Mouse (Mus musculus) pancreas, adult 10 weeks (tissue): ENCODE results near the gene Esp4. TPM values are rescaled to one million over a fixed set of nuclear protein-coding genes. Genes with fewer than 3 reads are reported as not detected.

ENCODE experiments used
- polyA plus RNA-seq: library from polyadenylated mRNA; stranded (reverse); fragments of 350-450 nt; fragmentation: Illumina TruSeq; extraction: RNeasy Lipid Tissue Mini Kit (QIAGEN cat#74804); gene quantifications from one replicate; pipeline ENCODE4 v1.2.3, GENCODE M21; 2015; ENCODE audit warnings: low read depth, low replicate concordance; ENCODE audit not compliant: insufficient read depth

The Esp4 gene
- not detected for polyA plus RNA-seq

GRCm38 (mm10) chr17:40598294-40598693, at the start of gene Esp4:
TSS of gene Esp4 (plus strand) at chr17:40598594.

GRCm38 (mm10) chr17:40561207-40561606, 37.2 kb upstream of the Esp4 start, which contains the start of gene Esp6:
TSS of gene Esp6 (plus strand) at chr17:40561507.

GRCm38 (mm10) chr17:40631775-40632174, 33.4 kb downstream of the Esp4 start, which contains the start of gene Esp3:
TSS of gene Esp3 (plus strand) at chr17:40632075.

Other genes starting within 250 kb of the Esp4 start
- not detected for gene Esp8, start 78.6 kb upstream of the Esp4 start, polyA plus RNA-seq
- not detected for gene Esp6, start 37.1 kb upstream of the Esp4 start, polyA plus RNA-seq
- gene Esp3, start 33.5 kb downstream of the Esp4 start, polyA plus RNA-seq = not detected
- not detected for gene Esp1, start 128.5 kb downstream of the Esp4 start, polyA plus RNA-seq
- gene Crisp2, start 208.4 kb downstream of the Esp4 start, polyA plus RNA-seq = not detected
- not detected for gene Rhag, start 212.5 kb downstream of the Esp4 start, polyA plus RNA-seq